Mouse (Mus musculus) megakaryocyte, embryonic 14.5 days (primary cell): ENCODE measurements at regions not wholly inside any gene's neighbourhood (a gene's known extent, or its start where the extent isn't known, plus 50 kb on each side); places are given as distances from the start of the nearest gene placed in this dataset.

ENCODE experiments used
- H3K27me3 ChIP-seq: replicated peaks from 2 replicates; pipeline ENCODE3; 2012; ENCODE audit warnings: inconsistent platforms
- H3K36me3 ChIP-seq: replicated peaks from 2 replicates; pipeline ENCODE3; 2012; ENCODE audit warnings: low read length, inconsistent platforms, mixed read lengths
- H3K4me1 ChIP-seq: 2 replicates; pipeline ENCODE4 v1.6.1; 2012; ENCODE audit warnings: inconsistent platforms
- H3K4me3 ChIP-seq: replicated peaks from 2 replicates; pipeline ENCODE3; 2012; ENCODE audit warnings: moderate library complexity, mild to moderate bottlenecking, inconsistent platforms
- H3K9me3 ChIP-seq: 2 replicates; pipeline ENCODE4 v1.6.1; 2012; ENCODE audit warnings: inconsistent platforms
- FLI1 ChIP-seq: IDR thresholded peaks from 2 replicates; pipeline ENCODE4 v1.6.1; 2012; ENCODE audit warnings: low read length, inconsistent platforms, mixed read lengths
- GATA1 ChIP-seq: IDR thresholded peaks from 3 replicates; pipeline ENCODE4 v1.6.1; 2012; ENCODE audit warnings: mixed read lengths, low read length, inconsistent platforms, borderline replicate concordance

- Histone ChIP-seq H3K27me3 (no peaks in the 10 kb centered on the region), H3K9me3 (0 out of 2 replicates have a peak, but pooled peaks cover 4% of the 10 kb centered on the region), H3K4me1 (no peaks in the 10 kb centered on the region), H3K36me3 (no peaks in the 10 kb centered on the region), H3K4me3 (no peak overlapping the region)
- TF ChIP-seq FLI1 (no peak), GATA1 (no peak)
Measured at GRCm38 (mm10) chr13:112203721-112204120, 84.5 kb upstream of the Ankrd55 start.

DNA sequence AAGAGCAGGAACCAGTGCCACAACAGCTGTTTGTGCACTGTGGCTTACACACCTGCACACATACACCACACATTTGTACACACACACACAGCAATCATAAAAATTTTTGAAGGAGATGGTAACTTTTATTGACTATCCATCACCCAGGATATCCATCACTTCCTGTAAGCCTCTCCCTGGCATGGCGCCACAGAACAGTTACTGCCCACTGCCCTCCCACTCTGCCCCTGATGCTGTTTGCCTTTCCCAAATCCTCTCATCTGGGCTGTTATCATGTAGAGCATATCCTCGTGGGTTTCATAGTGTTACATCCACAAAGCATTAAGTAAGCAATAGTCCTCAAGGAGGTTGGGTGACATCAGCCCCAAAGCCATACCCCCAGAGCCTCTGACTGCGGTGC lies 84.0 kb upstream of the Ankrd55 start:
- no peak overlapping the region for H3K4me3 ChIP-seq
- TF ChIP-seq GATA1 (no peak), FLI1 (no peak)
- H3K4me1 ChIP-seq: no peaks in the 10 kb centered on the region
- 0 out of 2 replicates have a peak, but pooled peaks cover 4% of the 10 kb centered on the region for H3K9me3 ChIP-seq
- no peaks in the 10 kb centered on the region for H3K36me3 ChIP-seq
- H3K27me3 ChIP-seq: no peaks in the 10 kb centered on the region

DNA sequence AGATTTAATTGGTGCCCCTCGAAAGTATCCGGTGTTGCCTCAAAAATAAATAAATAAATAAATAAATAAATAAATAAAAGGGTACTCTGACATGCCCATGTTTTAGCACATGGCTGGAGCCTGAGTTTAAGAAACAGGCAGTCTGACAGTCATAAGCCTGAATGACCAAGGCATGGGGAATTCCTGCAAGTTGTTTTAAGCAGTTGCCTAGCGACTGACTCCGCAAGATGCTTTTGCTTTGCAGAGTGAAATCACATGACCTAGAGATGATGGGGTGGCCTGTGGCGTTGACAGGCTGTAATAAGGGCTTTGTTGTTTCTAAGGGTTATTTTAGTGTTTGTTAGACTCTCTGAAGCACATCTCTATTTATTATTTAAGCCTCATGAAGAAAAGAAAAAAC lies 83.4 kb upstream of the Ankrd55 start:
- Histone ChIP-seq H3K9me3 (0 out of 2 replicates have a peak, but pooled peaks cover 4% of the 10 kb centered on the region), H3K4me1 (no peaks in the 10 kb centered on the region), H3K36me3 (no peaks in the 10 kb centered on the region), H3K4me3 (no peak overlapping the region), H3K27me3 (no peaks in the 10 kb centered on the region)
- TF ChIP-seq FLI1: no peak
- TF ChIP-seq GATA1: no peak

GRCm38 (mm10) chr13:112207617-112208235 lies 80.5 kb upstream of the Ankrd55 start:
- H3K36me3 ChIP-seq: no peaks in the 10 kb centered on the region
- no peaks in the 10 kb centered on the region for H3K4me1 ChIP-seq
- 0 out of 2 replicates have a peak, but pooled peaks cover 8% of the 10 kb centered on the region for H3K9me3 ChIP-seq
- H3K27me3 ChIP-seq: peaks cover 5% of the 10 kb centered on the region
- no peak overlapping the region for H3K4me3 ChIP-seq
- no peak for TF ChIP-seq GATA1
- no peak for TF ChIP-seq FLI1

- TF ChIP-seq GATA1 (no peak), FLI1 (no peak)
- H3K4me3 ChIP-seq: no peak overlapping the region
Measured at GRCm38 (mm10) chr13:112211841-112212240, 76.4 kb upstream of the Ankrd55 start.

GRCm38 (mm10) chr13:112212391-112212790 lies 75.9 kb upstream of the Ankrd55 start:
- Histone ChIP-seq H3K27me3 (peaks cover 11% of the 10 kb centered on the region), H3K4me3 (no peak overlapping the region), H3K9me3 (0 out of 2 replicates have a peak, but pooled peaks cover 18% of the 10 kb centered on the region), H3K4me1 (no peaks in the 10 kb centered on the region), H3K36me3 (no peaks in the 10 kb centered on the region)
- TF ChIP-seq GATA1: no peak
- TF ChIP-seq FLI1: no peak

More at GRCm38 (mm10) chr13:112211841-112212240, 76.4 kb upstream of the Ankrd55 start:
- Histone ChIP-seq H3K27me3 (peaks cover 11% of the 10 kb centered on the region), H3K9me3 (0 out of 2 replicates have a peak, but pooled peaks cover 18% of the 10 kb centered on the region), H3K36me3 (no peaks in the 10 kb centered on the region), H3K4me1 (no peaks in the 10 kb centered on the region)

DNA sequence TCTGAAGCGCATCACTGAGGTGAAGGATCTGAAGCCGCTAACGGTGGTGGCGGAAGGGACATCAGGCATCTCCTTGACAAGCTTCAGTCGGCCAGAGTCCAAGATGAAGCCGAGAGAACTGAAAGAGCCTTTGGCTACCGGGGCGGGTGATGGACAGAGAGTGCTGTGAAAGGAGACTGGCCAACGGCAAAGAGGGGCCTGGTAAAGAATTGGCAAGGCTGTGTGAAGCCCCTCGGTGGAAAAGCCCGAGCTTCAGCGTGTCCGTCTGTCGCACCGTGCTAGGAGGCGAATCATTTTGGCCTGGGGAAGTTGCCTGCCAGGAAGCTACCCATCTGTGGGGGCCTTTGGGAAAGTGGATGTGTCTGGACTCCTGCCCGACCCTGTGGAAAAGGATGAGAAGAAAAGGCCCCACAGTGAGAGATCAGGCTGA lies 74.6 kb upstream of the Ankrd55 start:
- TF ChIP-seq GATA1: no peak
- no peak for TF ChIP-seq FLI1
- Histone ChIP-seq H3K9me3 (0 out of 2 replicates have a peak, but pooled peaks cover 15% of the 10 kb centered on the region), H3K27me3 (peaks cover 11% of the 10 kb centered on the region), H3K36me3 (no peaks in the 10 kb centered on the region), H3K4me1 (no peaks in the 10 kb centered on the region), H3K4me3 (no peak overlapping the region)

GRCm38 (mm10) chr13:112216084-112216483 lies 72.2 kb upstream of the Ankrd55 start:
- H3K36me3 ChIP-seq: no peaks in the 10 kb centered on the region
- no peaks in the 10 kb centered on the region for H3K4me1 ChIP-seq
- no peak overlapping the region for H3K4me3 ChIP-seq
- TF ChIP-seq GATA1: no peak
- TF ChIP-seq FLI1: no peak
- H3K27me3 ChIP-seq: peaks cover 11% of the 10 kb centered on the region
- H3K9me3 ChIP-seq: 0 out of 2 replicates have a peak, but pooled peaks cover 12% of the 10 kb centered on the region

DNA sequence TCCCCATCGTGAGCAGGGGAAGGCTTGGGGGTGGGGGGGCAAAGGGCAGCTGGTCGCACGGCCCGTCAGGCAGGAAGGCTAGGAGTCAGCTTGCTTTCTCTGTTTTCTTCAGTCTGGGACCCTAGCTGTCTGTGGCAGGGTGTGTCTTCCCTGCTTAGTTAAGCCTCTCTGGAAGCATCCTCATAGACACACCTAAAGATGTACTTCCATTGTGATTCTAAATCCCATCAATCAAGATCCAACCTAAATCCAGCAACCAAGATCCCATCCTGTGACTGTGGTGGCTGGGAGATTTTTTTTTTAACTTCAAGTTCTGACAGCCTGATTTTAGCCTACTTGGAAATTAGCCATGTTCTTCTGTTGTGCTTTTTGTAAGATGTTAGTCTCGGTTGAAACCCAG lies 69.9 kb upstream of the Ankrd55 start:
- Histone ChIP-seq H3K4me3 (no peak overlapping the region), H3K4me1 (no peaks in the 10 kb centered on the region), H3K36me3 (no peaks in the 10 kb centered on the region), H3K9me3 (0 out of 2 replicates have a peak, but pooled peaks cover 8% of the 10 kb centered on the region), H3K27me3 (peaks cover 4% of the 10 kb centered on the region)
- TF ChIP-seq FLI1: no peak

DNA sequence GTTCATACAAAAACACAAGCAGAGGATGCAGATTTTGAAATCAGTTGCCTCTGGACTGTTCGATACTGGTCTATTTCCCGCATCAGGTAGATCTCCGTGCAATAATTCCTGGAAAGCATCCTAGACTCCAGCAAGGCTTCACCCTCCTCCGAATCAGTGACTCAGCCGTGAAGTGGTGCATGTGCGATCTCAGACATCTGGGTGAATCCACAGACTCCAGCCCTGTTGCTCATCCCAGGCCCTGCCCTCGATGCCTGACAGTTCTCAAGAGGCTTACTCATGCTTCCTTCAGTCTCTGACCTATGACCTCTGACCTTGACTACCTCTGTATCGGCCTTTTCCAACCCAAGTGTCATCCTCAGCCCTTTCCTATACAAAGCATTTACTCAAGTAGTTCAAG lies 68.1 kb upstream of the Ankrd55 start:
- no peak for TF ChIP-seq FLI1
- no peak for TF ChIP-seq GATA1
- Histone ChIP-seq H3K9me3 (peaks cover 5% of the 10 kb centered on the region), H3K4me1 (no peaks in the 10 kb centered on the region), H3K36me3 (no peaks in the 10 kb centered on the region), H3K27me3 (no peaks in the 10 kb centered on the region), H3K4me3 (no peak overlapping the region)

DNA sequence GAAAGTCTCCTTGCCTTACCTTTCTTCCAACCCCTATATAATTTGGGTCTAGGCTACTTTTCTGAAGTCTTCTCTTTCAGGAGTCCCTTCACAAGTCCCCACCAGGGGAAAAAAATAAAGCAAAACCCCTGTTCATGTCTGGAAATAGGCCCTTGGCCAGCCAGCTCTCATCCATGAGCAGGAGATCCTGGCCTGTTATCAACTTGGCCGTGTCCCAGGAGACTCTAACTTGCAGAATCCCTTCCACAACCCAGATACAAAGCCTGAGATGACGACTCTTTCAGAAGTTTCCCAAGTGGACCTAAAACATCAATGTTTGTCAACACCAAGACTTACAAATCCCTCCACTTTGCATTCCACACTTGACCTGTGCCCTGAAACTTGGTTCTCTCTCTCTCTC lies 64.6 kb upstream of the Ankrd55 start:
- Histone ChIP-seq H3K27me3 (no peaks in the 10 kb centered on the region), H3K36me3 (no peaks in the 10 kb centered on the region), H3K4me1 (no peaks in the 10 kb centered on the region), H3K4me3 (no peak overlapping the region), H3K9me3 (peaks cover 5% of the 10 kb centered on the region)
- TF ChIP-seq GATA1 (no peak), FLI1 (no peak)
